Mouse (Mus musculus) fat pad, adult 2 months (tissue): ENCODE data around the gene Rubcnl.

ENCODE experiments used
- DNase-seq: peaks from one replicate; pipeline ENCODE4 v3.0.0-alpha.2; 2011; ENCODE audit warnings: low read depth, low spot score; ENCODE audit errors: extremely low read depth

Gene Rubcnl

DNA sequence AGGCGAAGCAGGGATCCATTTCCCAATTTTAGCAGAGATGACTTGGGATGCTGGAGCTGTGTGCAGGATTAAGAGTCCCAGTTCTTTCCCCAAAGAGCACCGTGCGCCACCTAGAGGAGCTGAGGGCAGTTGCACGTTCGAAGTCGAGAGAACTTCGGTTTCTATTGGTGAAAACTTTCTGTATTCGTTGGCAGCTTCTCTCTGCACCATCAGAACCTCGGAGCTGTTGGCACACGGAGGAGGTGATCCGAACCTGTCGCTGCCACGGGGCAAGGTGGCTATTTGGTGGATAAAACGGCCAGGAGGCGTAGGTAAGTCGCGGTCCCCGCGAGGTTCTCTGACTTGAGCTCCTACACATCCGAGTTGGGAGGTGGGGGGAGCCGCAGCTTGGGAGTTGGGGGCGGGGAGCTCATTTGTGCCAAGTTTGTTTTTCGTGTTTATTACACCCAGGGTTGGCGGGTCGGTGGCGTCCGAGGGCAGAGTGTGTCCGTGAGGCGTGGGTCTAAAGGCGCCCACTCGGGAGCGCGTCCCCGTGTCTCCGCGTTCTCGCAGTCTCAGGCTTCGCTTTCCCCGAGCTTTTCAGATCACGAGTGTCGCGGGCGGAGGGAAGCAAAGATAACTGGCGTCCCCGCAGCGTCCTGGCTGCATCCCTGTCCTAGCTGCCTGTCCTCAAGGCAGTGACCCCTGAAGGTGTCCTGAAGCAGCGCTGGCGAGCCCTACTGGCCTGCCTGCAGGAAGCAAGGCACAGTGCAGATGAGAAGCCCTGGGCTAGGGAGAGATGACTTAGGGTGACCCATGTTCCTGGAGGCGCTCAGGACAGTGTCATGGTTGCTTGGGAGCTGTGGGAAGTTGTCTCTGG lies at the start of gene Rubcnl:
Gene Rubcnl (plus strand): TSS at position 172 of the 859 bp plus-strand sequence.
- no peak for DNase-seq

DNA sequence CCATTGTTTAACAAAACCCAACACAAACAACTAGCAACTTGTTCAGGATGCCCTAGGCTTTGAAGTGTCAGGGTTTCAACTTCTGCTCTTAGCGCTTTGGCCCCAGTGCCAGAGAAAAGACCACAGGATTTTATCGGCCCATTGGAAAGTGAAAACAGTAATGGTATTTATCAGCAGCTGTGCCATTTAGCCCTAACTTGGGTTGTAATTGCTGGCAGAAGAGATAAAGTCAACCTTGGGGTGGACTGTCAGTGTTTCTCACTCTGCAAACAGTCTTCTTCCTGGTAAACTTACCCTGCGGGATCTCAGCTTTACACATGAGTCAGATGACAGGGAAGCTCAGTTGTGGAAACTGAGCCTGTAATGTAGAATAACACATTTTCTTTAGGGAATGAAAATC lies 43.6 kb upstream of the Rubcnl start:
- no peak for DNase-seq

GRCm38 (mm10) chr14:74972687-74973086 lies 43.1 kb upstream of the Rubcnl start:
- DNase-seq, result no peak

GRCm38 (mm10) chr14:74974136-74974651 lies 41.6 kb upstream of the Rubcnl start:
- no peak for DNase-seq

DNA sequence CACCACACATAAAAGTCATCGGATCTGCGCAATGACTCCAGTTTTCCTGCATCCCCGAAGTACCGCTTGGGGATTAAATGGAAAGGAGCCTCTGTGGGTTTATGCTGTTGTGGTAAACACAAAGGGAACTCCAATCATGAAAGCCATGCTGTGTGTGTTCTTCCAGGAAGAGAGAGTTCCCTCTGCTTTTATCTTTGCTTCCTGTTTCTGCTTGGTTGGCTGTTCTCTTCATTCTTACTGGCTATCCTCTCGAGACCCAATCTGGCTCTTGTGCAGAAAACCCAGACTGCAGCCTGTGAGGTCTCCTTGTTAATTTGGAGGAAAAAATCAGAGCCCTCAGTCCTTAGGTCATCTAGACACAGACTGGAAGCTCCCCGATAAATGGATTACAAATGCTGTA lies 38.9 kb upstream of the Rubcnl start:
- DNase-seq, result no peak

- DNase-seq, result no peak
Measured at GRCm38 (mm10) chr14:74981016-74981415, 34.8 kb upstream of the Rubcnl start.

DNA sequence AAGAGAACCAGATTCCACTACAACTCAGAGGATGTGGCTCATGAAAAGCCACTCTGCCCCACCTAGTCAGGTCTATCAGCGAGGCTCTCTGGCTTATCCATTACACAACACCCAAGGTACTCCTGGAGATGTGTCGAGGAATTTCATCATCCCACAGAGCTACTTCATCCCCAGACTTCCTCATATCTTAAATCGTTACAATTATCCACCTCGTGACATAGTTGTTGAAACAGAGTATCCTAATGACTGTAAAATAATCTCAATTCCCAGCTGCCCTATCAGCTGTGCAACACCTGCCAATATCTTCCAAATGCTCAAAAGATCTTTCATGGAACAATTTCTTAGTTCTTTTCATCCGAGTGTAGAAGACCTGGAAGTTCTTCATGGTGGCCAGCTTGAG lies 32.7 kb upstream of the Rubcnl start:
- no peak for DNase-seq

GRCm38 (mm10) chr14:74984817-74985391 lies 30.9 kb upstream of the Rubcnl start:
- DNase-seq, result no peak

DNA sequence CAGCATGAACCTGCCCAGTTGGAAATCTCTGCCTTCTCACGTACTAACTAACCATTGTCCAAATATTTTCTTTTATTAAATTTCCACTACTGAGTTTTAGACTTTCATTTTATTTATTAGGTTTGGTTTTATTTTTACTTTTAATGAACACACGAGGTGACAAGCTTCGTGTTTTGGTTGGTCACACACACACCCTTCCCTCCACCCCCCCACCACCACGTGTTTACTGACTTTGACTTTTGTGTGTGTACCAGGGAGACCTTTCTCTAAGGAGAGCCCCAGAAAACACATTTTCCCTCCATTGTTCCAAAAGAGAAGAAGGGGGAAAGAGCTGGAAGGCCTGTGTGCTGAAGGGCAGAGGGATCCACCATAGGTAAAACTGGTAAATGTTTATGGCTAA lies 30.2 kb upstream of the Rubcnl start:
- DNase-seq, result no peak

GRCm38 (mm10) chr14:74986527-74986926 lies 29.3 kb upstream of the Rubcnl start:
- DNase-seq, result no peak

GRCm38 (mm10) chr14:74989322-74989721 lies 26.5 kb upstream of the Rubcnl start:
- no peak for DNase-seq

GRCm38 (mm10) chr14:74989909-74990308 lies 25.9 kb upstream of the Rubcnl start:
- DNase-seq, result no peak

GRCm38 (mm10) chr14:74990504-74990903 lies 25.3 kb upstream of the Rubcnl start:
- DNase-seq, result no peak

- DNase-seq, result no peak
Measured at GRCm38 (mm10) chr14:74996556-74996955, 19.3 kb upstream of the Rubcnl start.

DNA sequence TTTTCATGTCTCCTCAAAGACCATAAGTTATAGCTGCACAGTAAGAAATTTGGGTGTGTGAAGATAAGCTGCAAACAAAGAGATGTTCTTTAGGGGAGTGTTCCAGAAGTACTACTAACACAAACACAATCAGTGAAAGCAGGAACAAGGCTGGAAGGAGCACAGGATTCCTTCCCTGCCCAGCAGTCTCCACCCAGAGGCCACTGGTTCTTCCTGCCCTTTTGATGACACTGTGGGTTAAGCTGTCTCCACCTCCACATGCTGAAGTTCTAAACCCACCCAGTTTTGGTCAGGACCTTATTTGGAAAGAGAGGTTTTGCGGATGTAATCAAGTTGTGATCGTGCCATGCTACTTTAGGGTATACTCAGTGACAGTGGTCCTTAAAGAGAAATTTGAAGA lies 18.8 kb upstream of the Rubcnl start:
- no peak for DNase-seq

DNA sequence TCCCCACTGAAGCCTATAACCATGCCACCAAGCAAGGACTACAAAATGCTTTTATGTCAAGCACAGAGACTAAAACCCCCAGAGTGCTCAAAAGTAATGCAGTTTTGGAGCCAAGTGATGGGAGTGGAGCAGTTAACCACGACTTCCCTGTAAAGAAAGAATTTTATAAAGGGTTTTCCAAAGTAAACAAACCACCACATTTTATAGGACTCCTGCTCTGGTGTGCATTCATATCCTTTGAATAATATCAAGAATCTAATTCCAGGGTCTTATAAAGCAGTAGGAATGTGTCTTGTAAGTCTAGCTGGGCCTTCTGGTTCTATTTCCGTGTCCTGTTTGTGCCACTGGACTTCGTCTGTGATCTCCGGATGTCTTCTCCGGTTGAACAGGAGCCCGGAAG lies 14.5 kb upstream of the Rubcnl start:
- no peak for DNase-seq

DNA sequence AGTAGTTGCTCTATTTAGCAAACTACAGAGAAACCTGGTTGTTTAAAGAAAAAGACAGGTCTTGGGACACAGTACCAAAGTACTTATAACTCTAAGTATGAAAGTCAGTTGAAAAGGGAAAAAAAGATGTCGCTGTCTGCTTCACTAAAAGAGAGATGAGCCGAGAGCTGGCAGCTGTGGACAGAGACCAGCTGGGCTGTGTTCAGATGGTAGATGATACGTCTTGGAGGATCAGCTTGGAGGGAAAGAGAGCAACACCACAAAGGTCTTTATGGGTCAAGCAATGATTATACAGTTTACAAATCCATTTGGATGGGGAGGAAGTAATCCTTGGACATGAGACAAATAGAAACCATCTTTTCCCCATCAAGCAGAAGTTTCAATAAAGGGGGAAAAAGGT lies 12.5 kb upstream of the Rubcnl start:
- no peak for DNase-seq

DNA sequence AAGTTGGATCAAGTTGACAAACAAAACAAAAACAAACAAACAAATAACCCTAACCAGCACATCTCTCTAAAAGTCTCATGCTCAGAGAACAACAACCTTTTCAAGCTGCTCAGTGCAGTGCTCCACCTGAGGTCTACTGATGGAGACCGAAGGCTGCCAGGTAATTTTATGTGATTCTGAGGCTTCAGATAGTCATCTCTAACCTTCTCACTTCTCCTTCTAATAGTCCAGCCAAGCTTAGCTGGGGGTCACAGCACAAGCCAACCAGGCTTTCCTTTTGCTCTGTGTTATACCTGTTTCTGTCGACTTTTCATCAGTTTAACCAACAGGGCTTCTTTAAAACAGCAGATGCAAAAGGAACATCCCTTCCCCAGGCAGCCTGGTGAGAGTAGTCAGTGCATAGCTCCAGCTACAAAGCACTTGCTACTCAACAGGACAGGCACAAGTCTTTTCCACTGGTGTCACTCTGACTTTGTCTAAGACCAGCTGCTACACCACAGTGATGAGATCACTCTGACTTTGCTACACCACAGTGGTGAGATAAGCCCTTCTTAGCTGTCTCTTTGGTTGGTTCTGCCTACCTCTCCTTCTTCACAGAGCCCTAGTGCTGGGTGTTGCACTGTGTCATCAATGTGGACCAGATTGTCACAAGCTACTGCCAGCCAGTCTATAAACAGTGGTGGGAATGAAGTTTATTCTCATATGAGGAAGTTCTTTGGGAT lies 10.2 kb upstream of the Rubcnl start:
- no peak for DNase-seq

DNA sequence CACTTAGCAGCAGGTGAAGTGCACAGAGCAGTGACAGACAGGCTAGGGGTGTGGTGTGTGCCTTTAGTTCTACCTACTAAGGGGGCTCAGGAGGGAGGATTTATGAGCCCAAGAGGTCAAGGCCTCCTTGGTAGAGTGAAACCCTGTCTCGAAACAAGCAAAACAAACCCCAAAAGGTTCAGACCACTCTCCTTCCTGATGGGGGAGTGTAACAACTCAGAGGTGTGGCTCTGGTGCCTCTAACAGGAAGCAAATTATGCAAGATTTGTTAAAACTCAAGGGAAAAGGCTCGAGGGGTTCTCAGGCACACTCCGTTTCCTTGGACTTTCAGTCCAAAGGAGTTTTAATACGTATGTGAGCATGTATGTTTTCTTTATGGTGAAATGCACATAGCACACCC lies 5.5 kb upstream of the Rubcnl start:
- no peak for DNase-seq

DNA sequence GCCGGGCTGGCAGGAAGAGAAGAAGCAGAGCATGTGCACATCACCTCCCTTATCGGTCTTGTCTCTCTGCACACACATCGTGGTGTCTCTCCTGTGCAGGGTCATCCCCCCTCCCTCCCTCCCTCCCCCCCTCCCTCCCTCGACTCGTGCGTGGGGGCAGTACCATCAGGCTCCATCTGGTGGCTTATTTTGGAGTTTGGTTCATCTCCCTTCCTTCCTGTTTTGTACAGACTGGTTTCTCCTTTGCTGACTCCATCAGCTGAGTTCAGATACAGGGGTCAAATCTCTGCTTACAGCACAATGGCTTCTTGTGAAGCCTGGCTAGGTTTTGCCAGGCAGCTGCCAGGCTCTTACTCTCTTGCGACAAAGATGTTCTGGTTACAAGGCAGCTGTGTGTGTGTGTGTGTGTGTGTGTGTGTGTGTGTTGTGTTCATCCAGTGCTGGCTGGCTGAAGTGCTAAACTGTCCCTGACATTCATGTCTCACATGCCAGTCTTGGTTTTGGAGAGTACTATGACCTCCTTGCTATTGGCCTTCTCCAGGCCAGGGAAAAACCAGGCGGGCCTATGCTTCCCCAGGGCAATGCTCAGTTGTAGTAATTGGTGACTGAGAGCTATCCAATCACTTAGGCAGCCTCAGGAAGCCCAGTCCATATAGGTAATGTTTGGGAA lies 4.7 kb upstream of the Rubcnl start:
- DNase-seq, result no peak

- DNase-seq, result no peak
Measured at GRCm38 (mm10) chr14:75016715-75017020, 841 bp downstream of the Rubcnl start.
